27 mouse cellular contexts compared by ENCODE assay signal in the genomic region with DNA sequence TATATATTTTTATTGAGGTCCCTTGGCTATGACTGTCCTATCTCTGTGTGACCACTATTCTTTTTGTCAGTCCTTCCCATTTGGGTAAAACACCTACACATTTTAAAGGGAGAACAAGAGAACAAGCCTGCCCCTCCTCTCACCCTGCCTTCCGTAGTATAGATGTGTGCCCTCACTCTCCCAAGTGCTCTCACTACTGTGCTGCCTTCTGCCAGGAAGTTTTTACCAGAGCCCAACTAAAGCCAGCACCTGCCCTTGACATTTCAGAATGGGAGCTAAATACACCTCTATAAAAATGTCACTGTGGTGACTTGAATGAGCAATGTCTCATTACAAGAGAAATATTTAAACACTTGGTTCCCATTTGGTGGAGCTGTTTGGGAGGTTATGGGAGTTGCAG.
"Had no signal": no experiment of that assay in that cellular context is flagged by ENCODE, and none has a peak within 500 bp of the region (broad histone marks: within the 10 kb centered on the region; RNA-seq: fewer than 3 reads in every experiment).

No protein-coding gene starts in this region.

- H3K9ac ChIP-seq: heart, embryonic 12.5 days; hindbrain, embryonic 12.5 days; hindbrain, embryonic 14.5 days; intestine, embryonic 15.5 days; limb, embryonic 13.5 days; limb, embryonic 15.5 days; liver, embryonic 12.5 days; liver, embryonic 14.5 days had no signal

- H3K9me3 ChIP-seq: heart, embryonic 12.5 days; hindbrain, embryonic 10.5 days; hindbrain, embryonic 12.5 days; intestine, embryonic 15.5 days; limb, embryonic 13.5 days; limb, embryonic 15.5 days; liver, embryonic 12.5 days had no signal

- H3K27me3 ChIP-seq: heart, embryonic 12.5 days; hindbrain, embryonic 12.5 days; intestine, embryonic 15.5 days; limb, embryonic 13.5 days; limb, embryonic 15.5 days; liver, embryonic 12.5 days had no signal

- H3K27ac ChIP-seq: gastrocnemius, adult 2 months; heart, adult 2 months; hindbrain, embryonic 10.5 days; hindbrain, embryonic 12.5 days; hindbrain, embryonic 14.5 days; intestine, embryonic 15.5 days; layer of hippocampus, adult 2 months; left cerebral cortex, adult 2 months; limb, embryonic 13.5 days; limb, embryonic 15.5 days; liver, embryonic 12.5 days; liver, embryonic 14.5 days had no signal

- H3K4me1 ChIP-seq: heart, embryonic 12.5 days; hindbrain, embryonic 10.5 days; hindbrain, embryonic 12.5 days; intestine, embryonic 15.5 days; limb, embryonic 13.5 days; limb, embryonic 15.5 days had no signal

- H3K4me3 ChIP-seq: gastrocnemius, adult 2 months; heart, adult 2 months; heart, embryonic 12.5 days; hindbrain, embryonic 10.5 days; hindbrain, embryonic 12.5 days; intestine, embryonic 15.5 days; layer of hippocampus, adult 2 months; left cerebral cortex, adult 2 months; limb, embryonic 13.5 days; limb, embryonic 15.5 days; liver, embryonic 12.5 days had no signal

- DNase-seq: gastrocnemius, adult 2 months; gastrocnemius, postnatal 10 days; gastrocnemius, postnatal 25 days; heart, adult 2 months; heart, postnatal 10 days; heart, postnatal 4 days; kidney, adult 18-20 months; kidney, adult 8-10 months; kidney, postnatal 10 days; kidney, postnatal 25 days; kidney, postnatal 4 days; left cerebral cortex, postnatal 4 days; lung, adult 18-20 months had no signal

- H3K4me2 ChIP-seq: heart, embryonic 12.5 days; hindbrain, embryonic 12.5 days; hindbrain, embryonic 14.5 days; intestine, embryonic 15.5 days; limb, embryonic 13.5 days; limb, embryonic 15.5 days; liver, embryonic 12.5 days had no signal

- ATAC-seq: hindbrain, embryonic 16.5 days; inflammation-experienced regulatory T-cells, adult 6 months; intestine, embryonic 15.5 days; intestine, postnatal 0 days; liver, embryonic 12.5 days had no signal
